Mouse (Mus musculus) MEL (cell line): ENCODE measurements around the gene Cldn3. TPM values are rescaled to one million over a fixed set of nuclear protein-coding genes. Genes with fewer than 3 reads are reported as not detected.

ENCODE experiments used
- DNase-seq: peaks from one replicate; pipeline ENCODE4 v3.0.0; 2011; ENCODE audit warnings: low read depth, low spot score
- H3K27ac ChIP-seq: 2 replicates; pipeline ENCODE4 v1.5.1; 2012; ENCODE audit warnings: low read depth, mild to moderate bottlenecking, control low read depth, low read length, moderate library complexity; ENCODE audit not compliant: control insufficient read depth
- H3K27me3 ChIP-seq, 2 experiments: fragments of 150-350 bp in 1 of 2; sonication (generic) in 1 of 2; 2 replicates each; pipeline ENCODE4 v1.6.1; 2012; ENCODE audit warnings: low read length in 2 of 2, mild to moderate bottlenecking in 2 of 2, improper control_type of control experiment in 1 of 2, moderate library complexity in 1 of 2; ENCODE audit not compliant: insufficient read depth in 2 of 2, control insufficient read depth in 1 of 2
- H3K36me3 ChIP-seq, 2 experiments: 2 replicates each; pipeline ENCODE4 v1.6.1; 2012 to 2014; ENCODE audit warnings: low read length in 2 of 2, improper control_type of control experiment in 1 of 2, inconsistent platforms in 1 of 2, mild to moderate bottlenecking in 1 of 2; ENCODE audit not compliant: insufficient read depth in 2 of 2, control insufficient read depth in 1 of 2
- H3K4me1 ChIP-seq, 2 experiments: fragments of 150-350 bp in 1 of 2; sonication (generic) in 1 of 2; 2 replicates each; pipeline ENCODE4 v1.6.1; 2012; ENCODE audit warnings: low read length in 2 of 2, improper control_type of control experiment in 1 of 2, mild to moderate bottlenecking in 1 of 2; ENCODE audit not compliant: insufficient read depth in 2 of 2, control insufficient read depth in 1 of 2
- H3K4me3 ChIP-seq, 2 experiments: fragments of 150-350 bp in 1 of 2; sonication (generic) in 1 of 2; 2 replicates each; pipeline ENCODE4 v1.5.1; 2012; ENCODE audit warnings: low read depth in 2 of 2, low read length in 2 of 2, mild to moderate bottlenecking in 2 of 2, moderate library complexity in 2 of 2, control low read depth in 1 of 2, improper control_type of control experiment in 1 of 2; ENCODE audit not compliant: control insufficient read depth in 1 of 2, insufficient read depth in 1 of 2
- H3K79me2 ChIP-seq: 2 replicates; pipeline ENCODE4 v1.6.1; 2012; ENCODE audit warnings: mild to moderate bottlenecking, low read length, moderate library complexity; ENCODE audit not compliant: control insufficient read depth, poor library complexity, insufficient read depth
- H3K9ac ChIP-seq: 2 replicates; pipeline ENCODE4 v1.6.1; 2012; ENCODE audit warnings: low read depth, mild to moderate bottlenecking, control low read depth, low read length, moderate library complexity; ENCODE audit not compliant: control insufficient read depth, poor library complexity, severe bottlenecking
- H3K9me3 ChIP-seq: fragments of 150-350 bp; sonication (generic); replicated peaks from 2 replicates; pipeline ENCODE4 v1.6.1; 2012; ENCODE audit warnings: mild to moderate bottlenecking, low read length, improper control_type of control experiment, moderate library complexity; ENCODE audit not compliant: insufficient read depth
- BHLHE40 ChIP-seq: IDR thresholded peaks from 2 replicates; pipeline ENCODE4 v1.6.1; 2012; ENCODE audit warnings: low read depth, mild to moderate bottlenecking, inconsistent platforms, low read length, improper control_type of control experiment, borderline replicate concordance
- EP300 ChIP-seq, 2 experiments: IDR thresholded peaks; 2 replicates each; pipeline ENCODE4 v1.6.1; 2011; ENCODE audit warnings: improper control_type of control experiment in 2 of 2, low read length in 2 of 2, low read depth in 1 of 2, mild to moderate bottlenecking in 1 of 2
- HCFC1 ChIP-seq: IDR thresholded peaks from 2 replicates; pipeline ENCODE4 v1.6.1; 2012; ENCODE audit warnings: low read depth, mild to moderate bottlenecking, inconsistent platforms, low read length, improper control_type of control experiment, moderate library complexity
- JUND ChIP-seq: IDR thresholded peaks from 2 replicates; pipeline ENCODE4 v1.6.1; 2011; ENCODE audit warnings: low read depth, mild to moderate bottlenecking, improper control_type of control experiment, low read length
- MAFK ChIP-seq: IDR thresholded peaks from 2 replicates; pipeline ENCODE4 v1.6.1; 2011; ENCODE audit warnings: low read depth, mild to moderate bottlenecking, low read length, improper control_type of control experiment, borderline replicate concordance
- MAX ChIP-seq: IDR thresholded peaks from 2 replicates; pipeline ENCODE4 v1.6.1; 2011; ENCODE audit warnings: low read length, improper control_type of control experiment
- MEF2A ChIP-seq: IDR thresholded peaks from 2 replicates; pipeline ENCODE4 v1.6.1; 2014; ENCODE audit warnings: low read depth, mild to moderate bottlenecking, inconsistent platforms, low read length, improper control_type of control experiment; ENCODE audit not compliant: poor library complexity, insufficient replicate concordance, severe bottlenecking; ENCODE audit errors: extremely low read depth
- MXI1 ChIP-seq: IDR thresholded peaks from 2 replicates; pipeline ENCODE4 v1.6.1; 2011; ENCODE audit warnings: mild to moderate bottlenecking, low read depth, low read length, improper control_type of control experiment
- MYB ChIP-seq: IDR thresholded peaks from 2 replicates; pipeline ENCODE4 v1.6.1; 2011; ENCODE audit warnings: mild to moderate bottlenecking, low read depth, low read length, improper control_type of control experiment
- MYC ChIP-seq: IDR thresholded peaks from 2 replicates; pipeline ENCODE4 v1.6.1; 2011; ENCODE audit warnings: low read depth, mild to moderate bottlenecking, low read length, improper control_type of control experiment, moderate library complexity
- NELFE ChIP-seq: IDR thresholded peaks from 2 replicates; pipeline ENCODE4 v1.6.1; 2011; ENCODE audit warnings: low read depth, low read length, improper control_type of control experiment
- NRF1 ChIP-seq: IDR thresholded peaks from 2 replicates; pipeline ENCODE4 v1.6.1; 2014; ENCODE audit warnings: low read depth, mild to moderate bottlenecking, inconsistent platforms, low read length, improper control_type of control experiment, moderate library complexity; ENCODE audit not compliant: poor library complexity, insufficient read depth, severe bottlenecking
- POLR2A ChIP-seq, 2 experiments: IDR thresholded peaks; 2 replicates each; pipeline ENCODE4 v1.6.1; 2011 to 2012; ENCODE audit warnings: low read length in 2 of 2, mild to moderate bottlenecking in 2 of 2, control low read depth in 1 of 2, improper control_type of control experiment in 1 of 2, low read depth in 1 of 2, moderate library complexity in 1 of 2; ENCODE audit not compliant: control insufficient read depth in 1 of 2, insufficient read depth in 1 of 2, poor library complexity in 1 of 2
- POLR2AphosphoS2 ChIP-seq: IDR thresholded peaks from 2 replicates; pipeline ENCODE4 v1.6.1; 2011; ENCODE audit warnings: low read length, improper control_type of control experiment
- RCOR1 ChIP-seq: IDR thresholded peaks from 2 replicates; pipeline ENCODE4 v1.6.1; 2012; ENCODE audit warnings: low read depth, mild to moderate bottlenecking, inconsistent platforms, low read length, improper control_type of control experiment
- SIN3A ChIP-seq: IDR thresholded peaks from 2 replicates; pipeline ENCODE4 v1.6.1; 2012; ENCODE audit warnings: low read length, improper control_type of control experiment, inconsistent platforms
- SMC3 ChIP-seq: IDR thresholded peaks from 2 replicates; pipeline ENCODE4 v1.6.1; 2011; ENCODE audit warnings: low read depth, low read length, improper control_type of control experiment
- TAL1 ChIP-seq: IDR thresholded peaks from 2 replicates; pipeline ENCODE4 v1.6.1; 2012; ENCODE audit warnings: mild to moderate bottlenecking, inconsistent platforms, low read length, moderate library complexity, mixed read lengths
- TBP ChIP-seq: IDR thresholded peaks from 2 replicates; pipeline ENCODE4 v1.8.0; 2011; ENCODE audit warnings: low read depth, low read length, improper control_type of control experiment
- TCF12 ChIP-seq: IDR thresholded peaks from 2 replicates; pipeline ENCODE4 v1.6.1; 2014; ENCODE audit warnings: low read depth, mild to moderate bottlenecking, inconsistent platforms, low read length, improper control_type of control experiment, moderate library complexity
- USF2 ChIP-seq, 2 experiments: IDR thresholded peaks; 2 replicates each; pipeline ENCODE4 v1.6.1; 2011 to 2012; ENCODE audit warnings: improper control_type of control experiment in 2 of 2, low read length in 2 of 2, borderline replicate concordance in 1 of 2, inconsistent platforms in 1 of 2, low read depth in 1 of 2, mild to moderate bottlenecking in 1 of 2; ENCODE audit not compliant: insufficient read depth in 1 of 2
- ZKSCAN1 ChIP-seq: IDR thresholded peaks from 2 replicates; pipeline ENCODE4 v1.6.1; 2012; ENCODE audit warnings: low read depth, mild to moderate bottlenecking, inconsistent platforms, low read length, improper control_type of control experiment, moderate library complexity
- ZNF384 ChIP-seq: IDR thresholded peaks from 2 replicates; pipeline ENCODE4 v1.6.1; 2012; ENCODE audit warnings: low read depth, mild to moderate bottlenecking, inconsistent platforms, low read length, improper control_type of control experiment
- polyA plus RNA-seq, 2 experiments: library from polyadenylated mRNA; stranded (reverse) in 1 of 2; unstranded in 1 of 2; fragments of >175 nt in 1 of 2; fragments of >200 nt in 1 of 2; gene quantifications; 2 replicates each; pipeline versions ENCODE4 v1.2.1 to v1.2.4; 2012; ENCODE audit warnings: low replicate concordance in 2 of 2, low read depth in 1 of 2; ENCODE audit not compliant: insufficient read length in 2 of 2, insufficient read depth in 1 of 2, missing spikeins in 1 of 2
- total RNA-seq: library from RNA; depleted of rRNA; stranded (reverse); fragments of 300-350 nt; gene quantifications from 2 replicates; pipeline ENCODE4 v1.2.3, GENCODE M21; 2012

Gene Cldn3
- total and polyA plus RNA-seq, 3 experiments = 1.1 TPM; not detected in 2

GRCm38 (mm10) chr5:135023344-135024173, 37.5 kb downstream of the Cldn3 start, which contains the start of gene Stx1a:
Gene Stx1a, plus strand, starts transcription at chr5:135023482.
- DNase-seq = peak; percentile 95
- H3K27me3 ChIP-seq = no peaks in the 10 kb centered on the region
- TF ChIP-seq HCFC1 = peak; percentile 58
- no peak for TF ChIP-seq MAFK
- peak; percentile 76 to 81 for TF ChIP-seq POLR2A (IDR thresholded peaks at IDR 0.05; ENCODE audit: control insufficient read depth in 1 of 2, insufficient read depth in 1 of 2, low read depth in 1 of 2, low read length in 2 of 2, poor library complexity in 1 of 2)
- peak; percentile 27; the same call in 1 of the 2 replicates for TF ChIP-seq TBP
- peak; percentile 47; the same call in 1 of the 2 replicates for TF ChIP-seq TCF12
- no peak for TF ChIP-seq JUND
- TF ChIP-seq SIN3A = peak; percentile 60; the same call in 1 of the 2 replicates
- TF ChIP-seq MYC = 0 out of 2 replicates have a peak, but pooled peaks have one; percentile 34
- TF ChIP-seq SMC3 = no peak
- TF ChIP-seq NRF1 = peak; percentile 94; the same call in 1 of the 2 replicates
- peak; percentile 81 for TF ChIP-seq NELFE
- peak; percentile 33; the same call in 1 of the 2 replicates for TF ChIP-seq MAX
- TF ChIP-seq MXI1 = peak; percentile 74; the same call in 1 of the 2 replicates
- TF ChIP-seq POLR2AphosphoS2 = peak; percentile 78; the same call in 1 of the 2 replicates

GRCm38 (mm10) chr5:135024665-135025224, 38.7 kb downstream of the Cldn3 start:
- H3K4me3 ChIP-seq = no peak overlapping the region
- peaks cover 0 to 22% of the 10 kb centered on the region in 2 experiments; a peak in 2 of 4 replicates for H3K36me3 ChIP-seq
- H3K9me3 ChIP-seq = no peaks in the 10 kb centered on the region
- TF ChIP-seq MAFK (no peak), JUND (no peak), EP300 (IDR thresholded peaks at IDR 0.05; ENCODE audit: low read depth in 1 of 2, low read length in 2 of 2) (peak; percentile 16 to 24; a peak in 2 of 4 replicates), MAX (peak; percentile 61), SMC3 (no peak), MYC (0 out of 2 replicates have a peak, but pooled peaks have one; percentile 39), HCFC1 (no peak), MEF2A (no peak), TCF12 (0 out of 2 replicates have a peak, but pooled peaks have one; percentile 16), BHLHE40 (peak; percentile 33; the same call in 1 of the 2 replicates), RCOR1 (peak; percentile 44; the same call in 1 of the 2 replicates), TAL1 (peak; percentile 78), USF2 (IDR thresholded peaks at IDR 0.05; ENCODE audit: borderline replicate concordance in 1 of 2, insufficient read depth in 1 of 2, low read depth in 1 of 2, low read length in 2 of 2) (no peak), SIN3A (peak; percentile 46), MYB (0 out of 2 replicates have a peak, but pooled peaks have one; percentile 16), ZNF384 (peak; percentile 82), ZKSCAN1 (peak; percentile 51; the same call in 1 of the 2 replicates), POLR2A (IDR thresholded peaks at IDR 0.05; ENCODE audit: control insufficient read depth in 1 of 2, insufficient read depth in 1 of 2, low read depth in 1 of 2, low read length in 2 of 2, poor library complexity in 1 of 2) (no peak)
- no peak overlapping the region; the same call in 1 of the 2 replicates for H3K27ac ChIP-seq
- H3K79me2 ChIP-seq = peaks cover 2% of the 10 kb centered on the region; the same call in 1 of the 2 replicates
- no peaks in the 10 kb centered on the region for H3K27me3 ChIP-seq
- H3K9ac ChIP-seq = no peak overlapping the region
- H3K4me1 ChIP-seq = peaks cover 12 to 36% of the 10 kb centered on the region in 2 experiments
- DNase-seq = peak; percentile 74

More at GRCm38 (mm10) chr5:135023344-135024173, 37.5 kb downstream of the Cldn3 start, which contains the start of gene Stx1a:
- peak within 1 kb of the TSS; percentile 80 for H3K9ac ChIP-seq
- H3K4me1 ChIP-seq = peaks cover 10 to 28% of the 10 kb centered on the region in 2 experiments
- H3K9me3 ChIP-seq = no peaks in the 10 kb centered on the region
- 0 out of 2 replicates have a peak within 1 kb of the TSS, but pooled peaks have one; percentile 28 for H3K27ac ChIP-seq
- peaks cover 0 to 17% of the 10 kb centered on the region in 2 experiments; a peak in 2 of 4 replicates for H3K36me3 ChIP-seq
- H3K79me2 ChIP-seq = peaks cover 2% of the 10 kb centered on the region; the same call in 1 of the 2 replicates
- peak within 1 kb of the TSS; percentile 82 to 90 for H3K4me3 ChIP-seq
